Mouse (Mus musculus) gastrocnemius, postnatal 14 days (tissue): ENCODE data around the gene Srrt. TPM values are rescaled to one million over a fixed set of nuclear protein-coding genes. Genes with fewer than 3 reads are reported as not detected.

Source experiments
- DNase-seq: peaks from one replicate; pipeline ENCODE4 v3.0.0; 2021; ENCODE audit warnings: mixed read lengths
- intact Hi-C: fragments of 180-260 bp; cut with DNase I; formaldehyde crosslinking; loops from one replicate; pipeline ENCODE4 v1.15.1; 2025; ENCODE audit warnings: low total_unique reads
- long read RNA-seq, 2 experiments: library from polyadenylated mRNA; stranded (forward); transcript quantifications; one replicate each; pipeline ENCODE4 v2.0.0; 2021
- total RNA-seq, 2 experiments: library from RNA; stranded (reverse); gene quantifications; 2 replicates each; pipeline ENCODE4 v1.2.3; 2021

Gene Srrt
- total RNA-seq, result 10 to 100 TPM; 39.0 to 40.6 TPM
- long read RNA-seq, experiment 1, partial matches to known transcripts, result 6 of 14 reads
- long read RNA-seq, experiment 1, other reads (novel, unspliced or antisense), result 4 of 14 reads
- long read RNA-seq, experiment 2, transcript Srrt-201 (20 exons, 3,024 nt), result major isoform, 10 of 23 reads
- long read RNA-seq, experiment 2, partial matches to known transcripts, result 6 of 23 reads
- long read RNA-seq, experiment 2, other reads (novel, unspliced or antisense), result 4 of 23 reads

- peak; percentile 91 for DNase-seq
- intact Hi-C loops, result no loop called here
Observed at GRCm38 (mm10) chr5:137307071-137307912, at the start of gene Srrt. Gene Srrt, minus strand, starts transcription at chr5:137307674.

DNA sequence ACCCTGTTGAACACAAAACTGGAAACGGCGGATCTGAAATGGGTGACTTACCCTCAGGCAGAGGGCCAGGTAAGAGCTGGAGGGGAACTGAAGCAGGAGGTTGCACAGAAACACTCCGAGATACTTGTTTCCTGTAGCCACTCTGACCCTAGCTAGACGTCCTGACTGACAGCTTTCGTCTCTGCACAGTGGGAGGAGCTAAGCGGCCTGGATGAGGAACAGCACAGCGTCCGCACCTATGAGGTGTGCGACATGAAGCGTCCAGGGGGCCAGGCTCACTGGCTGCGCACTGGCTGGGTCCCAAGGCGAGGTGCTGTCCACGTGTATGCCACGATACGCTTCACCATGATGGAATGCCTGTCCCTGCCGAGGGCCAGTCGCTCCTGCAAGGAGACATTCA, 46.6 kb upstream of the Srrt start:
- DNase-seq, result no peak
- intact Hi-C loops, result no loop called here

DNA sequence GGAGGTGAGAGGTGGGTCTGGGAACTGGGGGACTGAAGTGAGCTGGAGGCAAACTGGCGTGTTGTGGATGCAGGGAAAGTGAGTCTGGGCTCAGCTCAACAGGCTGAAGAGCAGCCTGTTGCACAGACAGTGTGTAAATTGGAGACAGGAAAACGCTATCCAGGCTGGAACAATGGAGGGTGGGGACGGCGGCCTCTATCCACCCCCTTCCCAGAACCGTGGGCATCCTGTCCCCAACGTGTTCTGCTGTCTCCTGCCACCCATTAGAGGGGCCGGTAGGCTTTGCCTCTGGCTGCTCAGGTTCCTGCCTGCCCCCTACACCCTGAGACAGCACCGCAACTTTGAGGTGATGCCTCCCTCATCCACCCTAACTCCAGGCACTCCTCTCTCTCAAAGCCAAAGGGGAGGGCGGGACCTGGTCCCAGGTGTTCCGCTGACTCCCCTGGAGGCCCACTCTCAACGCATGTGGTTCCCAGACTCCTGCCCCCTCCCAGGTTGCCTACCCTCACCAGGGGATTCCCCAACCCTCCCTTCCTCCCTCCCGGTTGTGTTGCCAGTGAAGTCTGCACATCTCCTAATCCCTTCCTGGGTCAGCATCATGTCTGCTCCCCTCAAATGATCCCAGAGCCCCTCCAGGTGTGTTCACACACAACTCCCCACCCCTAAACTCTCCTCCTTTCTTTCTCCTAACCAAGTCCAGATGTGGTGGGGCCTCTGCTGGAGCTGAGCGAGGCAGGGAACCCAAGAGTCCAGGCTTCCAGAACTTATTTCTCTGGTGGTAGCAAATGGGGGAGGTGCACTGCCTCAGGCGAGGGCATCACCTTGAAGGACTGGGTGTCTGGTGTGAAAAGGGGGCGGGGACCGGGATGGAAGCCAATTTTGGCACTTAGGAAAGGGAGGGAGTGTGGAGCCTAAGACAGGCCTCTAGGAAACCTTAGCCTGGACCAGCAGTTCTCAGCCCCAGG, 44.8 kb upstream of the Srrt start:
- DNase-seq, result peak; percentile 33
- intact Hi-C loops, result no loop called here

- intact Hi-C loops, result no loop called here
Observed at GRCm38 (mm10) chr5:137351394-137351793, 43.9 kb upstream of the Srrt start.

DNA sequence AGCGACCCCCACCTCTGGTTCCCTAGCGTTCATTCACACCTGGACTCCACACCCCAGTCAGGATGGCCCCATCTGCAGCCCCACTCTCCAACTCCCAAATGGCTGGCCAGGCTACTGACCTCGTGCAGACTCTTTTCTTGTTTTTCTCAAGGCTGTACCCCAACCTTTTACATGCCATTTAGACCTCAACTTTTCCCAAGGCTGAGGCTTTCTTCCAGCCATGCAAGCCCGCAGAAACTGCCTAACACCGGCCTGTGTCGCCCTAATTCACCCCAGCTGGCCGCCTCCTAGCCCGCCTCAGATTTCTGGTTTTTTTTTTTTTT, 43.5 kb upstream of the Srrt start:
- DNase-seq, result no peak
- intact Hi-C loops, result no loop called here

More at GRCm38 (mm10) chr5:137351394-137351793, 43.9 kb upstream of the Srrt start:
- no peak for DNase-seq

GRCm38 (mm10) chr5:137350205-137351057, 43.0 kb upstream of the Srrt start:
- DNase-seq, result no peak
- intact Hi-C loops, result no loop called here

DNA sequence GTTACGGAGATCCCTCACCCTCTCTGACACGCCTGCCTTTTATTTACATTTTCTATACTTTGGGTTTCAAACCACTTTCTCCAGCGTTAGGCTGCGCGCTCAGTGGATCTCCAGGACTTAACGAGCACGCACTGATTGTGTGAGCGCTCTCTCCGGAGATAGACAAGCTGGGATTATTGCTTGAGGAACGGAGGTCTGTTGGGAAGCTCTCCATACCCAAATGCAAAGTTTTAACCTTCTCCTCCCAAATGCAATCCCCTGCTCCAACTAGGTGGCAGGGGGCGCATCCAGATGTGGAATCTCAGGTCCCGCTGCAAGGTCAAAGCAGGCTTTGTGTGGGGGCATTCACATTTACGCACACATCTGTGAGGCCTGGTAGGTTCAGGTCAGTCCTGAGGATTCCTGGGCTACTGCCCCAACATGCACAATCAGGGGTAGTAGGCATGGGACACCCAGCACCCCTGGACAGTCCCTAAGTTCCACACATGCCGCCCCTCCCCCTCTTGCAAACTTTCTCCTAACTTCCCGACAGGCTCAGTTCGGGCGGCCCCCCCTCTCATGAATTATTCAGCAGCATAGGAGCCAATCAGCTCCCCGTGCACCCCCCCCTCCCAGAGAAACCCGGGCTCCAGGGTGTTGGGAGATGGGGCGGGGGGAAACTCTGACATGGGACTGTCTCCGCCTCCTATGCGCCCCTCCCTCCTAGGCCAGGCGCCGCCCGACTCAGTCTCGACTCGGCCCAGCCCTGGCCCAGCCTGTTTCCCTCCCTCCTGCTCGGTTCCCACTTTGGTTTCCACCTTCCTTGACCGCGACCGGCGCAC, 42.1 kb upstream of the Srrt start, which contains the start of gene Ephb4:
Gene Ephb4, plus strand, starts transcription at position 726 of the 821 bp plus-strand sequence.
- intact Hi-C loops, result no loop called here
- peak; percentile 94 for DNase-seq

- intact Hi-C loops, result no loop called here
- DNase-seq, result peak; percentile 65
Observed at GRCm38 (mm10) chr5:137348482-137349383, 41.3 kb upstream of the Srrt start.

DNA sequence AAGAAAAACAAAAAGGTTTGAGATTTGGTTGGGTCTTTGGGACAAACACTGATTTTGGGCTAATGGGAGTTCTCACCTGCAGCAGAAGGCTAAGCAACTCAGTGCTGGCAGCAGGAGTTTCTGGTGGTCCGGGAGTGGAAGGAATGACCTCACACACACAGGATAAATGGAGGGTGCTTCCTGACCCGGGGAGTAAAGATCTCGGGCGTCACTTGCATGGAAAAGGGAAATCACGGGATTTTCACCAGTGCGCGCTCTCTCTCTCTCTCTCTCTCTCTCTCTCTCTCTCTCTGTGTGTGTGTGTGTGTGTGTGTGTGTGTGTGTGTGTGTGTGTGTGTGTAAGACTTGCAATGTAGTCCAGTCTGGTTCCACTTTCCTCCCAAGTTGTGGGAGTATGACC, 40.4 kb upstream of the Srrt start:
- DNase-seq, result no peak
- intact Hi-C loops, result no loop called here

DNA sequence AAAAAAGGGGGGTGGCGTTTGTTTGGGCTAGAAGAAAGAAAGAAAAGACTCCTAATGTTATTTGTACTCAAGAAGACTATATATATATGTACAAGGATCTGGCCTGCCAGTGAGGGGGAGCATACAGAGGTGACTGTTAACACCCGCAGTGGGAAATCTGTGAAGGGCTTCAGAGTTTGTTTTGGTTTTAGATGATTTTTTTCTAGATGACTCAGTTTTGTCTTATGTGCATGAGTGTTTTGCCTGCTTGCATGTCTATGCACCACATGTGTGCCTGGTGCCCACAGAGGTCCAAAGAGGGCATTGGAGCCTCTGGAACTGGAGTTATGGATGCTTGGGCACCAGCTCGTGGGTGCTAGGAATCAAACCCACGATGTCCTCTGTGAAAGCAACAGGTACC, 39.5 kb upstream of the Srrt start:
- DNase-seq, result no peak
- intact Hi-C loops, result no loop called here

DNA sequence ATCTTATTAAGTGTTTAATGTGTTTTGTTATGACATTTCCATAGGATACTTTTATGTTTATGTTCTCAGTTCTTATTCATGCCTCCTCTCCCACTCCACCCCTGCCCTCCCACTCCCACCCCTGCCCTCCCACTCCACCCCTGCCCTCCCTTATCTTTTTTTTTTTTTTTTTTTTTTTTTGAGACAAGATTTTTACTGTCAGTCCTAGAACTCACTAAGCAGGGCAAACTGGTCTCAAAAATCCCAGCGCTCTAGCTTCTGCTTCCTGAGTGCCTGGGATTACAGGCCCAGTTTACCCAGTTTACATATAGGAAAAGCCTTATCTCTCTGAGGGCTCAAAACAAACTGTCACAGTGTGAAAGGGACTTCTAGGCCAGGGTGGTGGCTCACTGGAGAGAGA, 38.9 kb upstream of the Srrt start:
- DNase-seq, result no peak
- intact Hi-C loops, result no loop called here

- intact Hi-C loops, result no loop called here
- DNase-seq, result no peak
Observed at GRCm38 (mm10) chr5:137345821-137346220, 38.3 kb upstream of the Srrt start.

DNA sequence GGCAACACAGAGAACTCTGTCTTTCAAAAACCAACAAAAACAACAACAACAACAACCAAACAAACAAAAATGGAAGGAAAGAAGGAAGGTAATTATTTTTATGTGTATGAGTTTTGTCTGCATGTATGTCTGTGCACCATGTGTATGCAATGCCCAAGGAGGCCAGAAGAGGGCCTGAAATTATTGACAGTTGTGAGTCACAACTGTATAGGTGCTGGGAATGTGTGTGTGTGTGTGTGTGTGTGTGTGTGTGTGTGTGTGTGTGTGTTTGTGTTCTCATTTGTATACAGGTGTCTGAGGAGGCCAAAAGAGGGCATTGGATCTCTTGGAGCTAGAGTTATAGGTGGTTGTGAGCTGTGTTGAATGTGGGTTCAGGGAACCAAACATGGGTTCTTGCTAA, 36.4 kb upstream of the Srrt start:
- intact Hi-C loops, result no loop called here
- no peak for DNase-seq

DNA sequence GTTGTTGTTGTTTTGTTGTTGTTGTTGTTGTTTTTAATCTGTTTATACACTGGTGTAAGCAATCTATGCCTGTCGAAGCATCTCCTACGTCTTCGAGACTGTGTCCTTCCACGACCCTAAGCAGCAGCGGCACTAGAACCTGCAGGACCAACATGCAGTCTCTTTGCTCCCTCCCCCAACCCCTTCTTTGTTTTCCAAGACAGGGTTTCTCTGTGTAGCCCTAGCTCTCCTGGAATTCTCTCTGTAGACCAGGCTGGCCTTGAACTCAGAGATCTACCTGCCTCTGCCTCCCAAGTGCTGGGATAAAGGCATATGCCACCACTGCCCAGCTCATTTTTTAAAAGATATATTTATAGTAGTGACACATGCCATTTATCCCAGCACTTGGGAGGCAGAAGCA, 35.9 kb upstream of the Srrt start:
- no peak for DNase-seq
- intact Hi-C loops, result no loop called here

- DNase-seq, result no peak
- intact Hi-C loops, result no loop called here
Observed at GRCm38 (mm10) chr5:137342407-137343012, 35.0 kb upstream of the Srrt start.

DNA sequence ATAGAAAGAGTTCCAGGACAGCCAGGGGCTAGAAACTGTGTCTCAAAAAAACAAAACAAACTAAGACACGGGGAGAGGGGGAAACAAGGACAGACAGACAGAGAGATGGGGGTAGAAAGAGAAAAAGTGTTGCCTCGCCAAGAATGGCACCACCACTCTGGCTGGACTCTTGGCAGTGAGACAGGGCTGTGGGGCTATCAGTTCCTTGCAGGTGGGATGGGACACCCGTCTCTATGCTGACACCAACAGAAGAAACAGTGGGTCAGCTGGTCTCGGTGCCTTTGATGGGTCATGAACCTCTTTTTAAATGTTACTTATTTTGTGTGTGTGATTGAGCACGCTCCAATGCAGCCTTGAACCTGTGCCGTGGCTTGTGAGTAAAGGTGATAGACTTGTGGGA, 32.7 kb upstream of the Srrt start:
- intact Hi-C loops, result no loop called here
- no peak for DNase-seq
